Mouse (Mus musculus) neural tube, embryonic 14.5 days (tissue): ENCODE data around the gene Fam214b. TPM values are rescaled to one million over a fixed set of nuclear protein-coding genes. Genes with fewer than 3 reads are reported as not detected.
A peak's percentile ranks its signal among the peaks of the same experiment; 100 is the strongest.

Experiments
- ATAC-seq: fragments of 200-750 bp; cut with Nextera tagmentation; 2 replicates; pipeline ENCODE4 v1.8.0; 2017; ENCODE audit warnings: low read depth, mild to moderate bottlenecking, moderate TSS enrichment, moderate library complexity
- H3K27ac ChIP-seq: fragments of 300-500 bp; sonication (generic); 2 replicates; pipeline ENCODE4 v1.5.1; 2014; ENCODE audit warnings: low read depth, mild to moderate bottlenecking, control low read depth, low read length, moderate library complexity, mixed read lengths
- H3K27me3 ChIP-seq: fragments of 300-500 bp; sonication (generic); 2 replicates; pipeline ENCODE4 v1.6.1; 2014; ENCODE audit warnings: low read length; ENCODE audit not compliant: control insufficient read depth, insufficient read depth
- H3K36me3 ChIP-seq: fragments of 300-500 bp; sonication (generic); 2 replicates; pipeline ENCODE4 v1.6.1; 2014; ENCODE audit warnings: low read length, mixed read lengths; ENCODE audit not compliant: control insufficient read depth, insufficient read depth
- H3K4me1 ChIP-seq: fragments of 300-500 bp; sonication (generic); 2 replicates; pipeline ENCODE4 v1.6.1; 2014; ENCODE audit warnings: low read length; ENCODE audit not compliant: control insufficient read depth, insufficient read depth
- H3K4me2 ChIP-seq: fragments of 300-500 bp; sonication (generic); 2 replicates; pipeline ENCODE4 v1.6.1; 2014; ENCODE audit warnings: mild to moderate bottlenecking, low read depth, low read length, control low read depth
- H3K4me3 ChIP-seq: fragments of 300-500 bp; sonication (generic); 2 replicates; pipeline ENCODE4 v1.5.1; 2014; ENCODE audit warnings: low read depth, low read length, control low read depth, mixed read lengths
- H3K9ac ChIP-seq: fragments of 300-500 bp; sonication (generic); replicated peaks from 2 replicates; pipeline ENCODE4 v1.6.1; 2014; ENCODE audit warnings: low read depth, mild to moderate bottlenecking, control low read depth, low read length, mixed read lengths
- H3K9me3 ChIP-seq: fragments of 300-500 bp; sonication (generic); 2 replicates; pipeline ENCODE4 v1.6.1; 2016; ENCODE audit warnings: low read length; ENCODE audit not compliant: control insufficient read depth
- WGBS: fragments of 180-500 bp; shearing (Covaris S2); extraction: QIAGEN DNeasy Blood & Tissue Kit; methylation state at CpG from one replicate; pipeline ENCODE4 v1.1.7; 2014; 5-methylcytosine and 5-hydroxymethylcytosine counted together
- polyA plus RNA-seq: library from polyadenylated mRNA; unstranded; fragments of >200 nt; fragmentation: Nextera tagmentation; extraction: Ambion mirVana; gene quantifications from 2 replicates; pipeline ENCODE4 v1.2.1, GENCODE M21; 2014

The Fam214b gene
- 22.8 and 25.2 TPM in 2 replicates for polyA plus RNA-seq

GRCm38 (mm10) chr4:43045659-43046302 is at the start of gene Fam214b:
Fam214b (minus strand) TSS chr4:43046220.
- Histone ChIP-seq H3K9me3 (no peaks in the 10 kb centered on the region), H3K4me2 (peak within 1 kb of the TSS; percentile 72), H3K9ac (peak within 1 kb of the TSS; percentile 60), H3K27me3 (no peaks in the 10 kb centered on the region), H3K4me3 (peak within 1 kb of the TSS; percentile 52), H3K4me1 (peaks cover 12% of the 10 kb centered on the region; the same call in 1 of the 2 replicates), H3K36me3 (no peaks in the 10 kb centered on the region), H3K27ac (peak within 1 kb of the TSS; percentile 88)
- ATAC-seq = peak; percentile 91
- WGBS = 1% methylated on average over 33 of the region's 33 CpGs

- H3K4me1 ChIP-seq = no peaks in the 10 kb centered on the region
- H3K36me3 ChIP-seq = no peaks in the 10 kb centered on the region
- H3K4me2 ChIP-seq = no peak overlapping the region
- H3K4me3 ChIP-seq = no peak overlapping the region
- no peaks in the 10 kb centered on the region for H3K27me3 ChIP-seq
- H3K9me3 ChIP-seq = no peaks in the 10 kb centered on the region
- H3K9ac ChIP-seq = no peak overlapping the region
- no peak overlapping the region for H3K27ac ChIP-seq
- WGBS = 92% methylated on average over 4 of the region's 4 CpGs
- no peak for ATAC-seq
Observed at GRCm38 (mm10) chr4:43091183-43091582, 45.2 kb upstream of the Fam214b start.

- H3K27me3 ChIP-seq = no peaks in the 10 kb centered on the region
- no peak for ATAC-seq
- H3K36me3 ChIP-seq = no peaks in the 10 kb centered on the region
- H3K4me2 ChIP-seq = no peak overlapping the region
- H3K4me3 ChIP-seq = no peak overlapping the region
- H3K9me3 ChIP-seq = no peaks in the 10 kb centered on the region
- H3K4me1 ChIP-seq = no peaks in the 10 kb centered on the region
- WGBS = 90% methylated on average over 2 of the region's 2 CpGs
- H3K27ac ChIP-seq = no peak overlapping the region
- no peak overlapping the region for H3K9ac ChIP-seq
Observed at GRCm38 (mm10) chr4:43089950-43090349, 43.9 kb upstream of the Fam214b start.

GRCm38 (mm10) chr4:43082458-43082857 is 36.4 kb upstream of the Fam214b start:
- Histone ChIP-seq H3K9me3 (no peaks in the 10 kb centered on the region), H3K4me2 (no peak overlapping the region), H3K36me3 (no peaks in the 10 kb centered on the region), H3K27ac (no peak overlapping the region), H3K9ac (no peak overlapping the region), H3K4me1 (no peaks in the 10 kb centered on the region), H3K4me3 (no peak overlapping the region), H3K27me3 (no peaks in the 10 kb centered on the region)
- no peak for ATAC-seq
- WGBS = 80% methylated on average over 2 of the region's 2 CpGs

GRCm38 (mm10) chr4:43078071-43078718 is 32.2 kb upstream of the Fam214b start:
- Histone ChIP-seq H3K4me2 (no peak overlapping the region), H3K9ac (no peak overlapping the region), H3K36me3 (no peaks in the 10 kb centered on the region), H3K9me3 (no peaks in the 10 kb centered on the region), H3K27ac (no peak overlapping the region), H3K4me1 (no peaks in the 10 kb centered on the region), H3K27me3 (no peaks in the 10 kb centered on the region), H3K4me3 (no peak overlapping the region)
- ATAC-seq = no peak
- 80% methylated on average over 7 of the region's 7 CpGs for WGBS

GRCm38 (mm10) chr4:43074923-43075322 is 28.9 kb upstream of the Fam214b start:
- ATAC-seq = no peak
- Histone ChIP-seq H3K4me3 (no peak overlapping the region), H3K9ac (no peak overlapping the region), H3K27me3 (no peaks in the 10 kb centered on the region), H3K27ac (no peak overlapping the region), H3K9me3 (no peaks in the 10 kb centered on the region), H3K36me3 (no peaks in the 10 kb centered on the region), H3K4me1 (no peaks in the 10 kb centered on the region), H3K4me2 (no peak overlapping the region)

GRCm38 (mm10) chr4:43065471-43065870 is 19.5 kb upstream of the Fam214b start:
- no peaks in the 10 kb centered on the region for H3K9me3 ChIP-seq
- H3K27me3 ChIP-seq = no peaks in the 10 kb centered on the region
- no peak overlapping the region for H3K4me3 ChIP-seq
- H3K9ac ChIP-seq = no peak overlapping the region
- H3K36me3 ChIP-seq = no peaks in the 10 kb centered on the region
- no peaks in the 10 kb centered on the region for H3K4me1 ChIP-seq
- ATAC-seq = no peak
- WGBS = 97% methylated on average over 4 of the region's 4 CpGs
- H3K4me2 ChIP-seq = no peak overlapping the region
- H3K27ac ChIP-seq = no peak overlapping the region

- Histone ChIP-seq H3K36me3 (no peaks in the 10 kb centered on the region), H3K9ac (no peak overlapping the region), H3K4me3 (no peak overlapping the region), H3K27me3 (no peaks in the 10 kb centered on the region), H3K27ac (no peak overlapping the region), H3K9me3 (no peaks in the 10 kb centered on the region), H3K4me1 (no peaks in the 10 kb centered on the region; the same call in 1 of the 2 replicates), H3K4me2 (no peak overlapping the region)
- ATAC-seq = no peak
- 61% methylated on average over 3 of the region's 3 CpGs for WGBS
Observed at GRCm38 (mm10) chr4:43060286-43060685, 14.3 kb upstream of the Fam214b start.

GRCm38 (mm10) chr4:43059697-43060096 is 13.7 kb upstream of the Fam214b start:
- H3K27me3 ChIP-seq = no peaks in the 10 kb centered on the region

More at GRCm38 (mm10) chr4:43059697-43060096, 13.7 kb upstream of the Fam214b start:
- H3K27ac ChIP-seq = no peak overlapping the region
- peak overlapping the region; percentile 78 for H3K4me3 ChIP-seq
- WGBS = 37% methylated on average over 3 of the region's 3 CpGs
- H3K4me2 ChIP-seq = peak overlapping the region; percentile 67
- ATAC-seq = no peak
- H3K9ac ChIP-seq = no peak overlapping the region; the same call in 1 of the 2 replicates
- no peaks in the 10 kb centered on the region for H3K9me3 ChIP-seq
- no peaks in the 10 kb centered on the region; the same call in 1 of the 2 replicates for H3K4me1 ChIP-seq
- H3K36me3 ChIP-seq = no peaks in the 10 kb centered on the region
